Mouse (Mus musculus) midbrain, embryonic 15.5 days (tissue): ENCODE measurements at regions not wholly inside any gene's neighbourhood (a gene's known extent, or its start where the extent isn't known, plus 50 kb on each side); places are given as distances from the start of the nearest gene placed in this dataset.
A peak's percentile ranks its signal among the peaks of the same experiment; 100 is the strongest.

ENCODE experiments used
- ATAC-seq: fragments of 200-750 bp; cut with Nextera tagmentation; replicated peaks from 2 replicates; pipeline ENCODE4 v1.8.0; 2017; ENCODE audit warnings: moderate TSS enrichment
- H3K27ac ChIP-seq: fragments of 300-500 bp; sonication (generic); 2 replicates; pipeline ENCODE4 v1.5.1; 2015; ENCODE audit warnings: mild to moderate bottlenecking, inconsistent platforms
- H3K27me3 ChIP-seq: fragments of 300-500 bp; sonication (generic); replicated peaks from 2 replicates; pipeline ENCODE4 v1.6.1; 2015; ENCODE audit warnings: inconsistent platforms
- H3K36me3 ChIP-seq: fragments of 300-500 bp; sonication (generic); replicated peaks from 2 replicates; pipeline ENCODE4 v1.6.1; 2015; ENCODE audit warnings: inconsistent platforms
- H3K4me1 ChIP-seq: fragments of 300-500 bp; sonication (generic); 2 replicates; pipeline ENCODE4 v1.6.1; 2015; ENCODE audit warnings: inconsistent platforms
- H3K4me2 ChIP-seq: fragments of 300-500 bp; sonication (generic); 2 replicates; pipeline ENCODE4 v1.6.1; 2015; ENCODE audit warnings: inconsistent platforms, mild to moderate bottlenecking, moderate library complexity
- H3K4me3 ChIP-seq: fragments of 300-500 bp; sonication (generic); 2 replicates; pipeline ENCODE4 v1.5.1; 2015; ENCODE audit warnings: mild to moderate bottlenecking, inconsistent platforms
- H3K9ac ChIP-seq: fragments of 300-500 bp; sonication (generic); 2 replicates; pipeline ENCODE4 v1.6.1; 2015; ENCODE audit warnings: mild to moderate bottlenecking, inconsistent platforms
- H3K9me3 ChIP-seq: fragments of 300-500 bp; sonication (generic); 2 replicates; pipeline ENCODE4 v1.6.1; 2016; ENCODE audit warnings: inconsistent platforms
- WGBS: fragments of 180-500 bp; shearing (Covaris S2); methylation state at CpG from one replicate; pipeline ENCODE4 v1.1.7; 2015; ENCODE audit warnings: mixed read lengths; 5-methylcytosine and 5-hydroxymethylcytosine counted together

- no peak overlapping the region for H3K4me3 ChIP-seq
- ATAC-seq: no peak
- no peak overlapping the region for H3K9ac ChIP-seq
- H3K27me3 ChIP-seq: no peaks in the 10 kb centered on the region
- WGBS: 88% methylated on average over 1 of the region's 1 CpGs
- no peaks in the 10 kb centered on the region for H3K36me3 ChIP-seq
- no peaks in the 10 kb centered on the region for H3K9me3 ChIP-seq
- H3K27ac ChIP-seq: no peak overlapping the region
- no peaks in the 10 kb centered on the region for H3K4me1 ChIP-seq
- H3K4me2 ChIP-seq: no peak overlapping the region
Measured at GRCm38 (mm10) chr17:93665889-93666288, 467.1 kb downstream of the Adcyap1 start.

GRCm38 (mm10) chr17:93676366-93676962 is 477.6 kb downstream of the Adcyap1 start:
- H3K27ac ChIP-seq: no peak overlapping the region
- H3K36me3 ChIP-seq: no peaks in the 10 kb centered on the region
- no peaks in the 10 kb centered on the region for H3K4me1 ChIP-seq
- 50% methylated on average over 5 of the region's 5 CpGs for WGBS
- no peak overlapping the region for H3K9ac ChIP-seq
- no peak for ATAC-seq
- H3K4me3 ChIP-seq: no peak overlapping the region
- H3K4me2 ChIP-seq: no peak overlapping the region
- no peaks in the 10 kb centered on the region for H3K9me3 ChIP-seq
- no peaks in the 10 kb centered on the region for H3K27me3 ChIP-seq

GRCm38 (mm10) chr17:93700685-93701084 is 501.9 kb downstream of the Adcyap1 start:
- Histone ChIP-seq H3K36me3 (no peaks in the 10 kb centered on the region), H3K9ac (no peak overlapping the region), H3K27ac (no peak overlapping the region), H3K4me1 (no peaks in the 10 kb centered on the region), H3K4me3 (no peak overlapping the region), H3K4me2 (no peak overlapping the region), H3K27me3 (no peaks in the 10 kb centered on the region), H3K9me3 (no peaks in the 10 kb centered on the region)
- no peak for ATAC-seq

- no peak overlapping the region for H3K9ac ChIP-seq
- ATAC-seq: no peak
- 94% methylated on average over 2 of the region's 2 CpGs for WGBS
Measured at GRCm38 (mm10) chr17:93717623-93718022, 518.8 kb downstream of the Adcyap1 start.

GRCm38 (mm10) chr17:93741341-93741740 is 542.5 kb downstream of the Adcyap1 start:
- no peak overlapping the region for H3K4me3 ChIP-seq
- no peak overlapping the region for H3K27ac ChIP-seq
- no peaks in the 10 kb centered on the region for H3K9me3 ChIP-seq
- no peak overlapping the region for H3K4me2 ChIP-seq
- H3K4me1 ChIP-seq: no peaks in the 10 kb centered on the region
- ATAC-seq: no peak
- H3K27me3 ChIP-seq: no peaks in the 10 kb centered on the region
- no peaks in the 10 kb centered on the region for H3K36me3 ChIP-seq
- H3K9ac ChIP-seq: no peak overlapping the region

More at GRCm38 (mm10) chr17:93717623-93718022, 518.8 kb downstream of the Adcyap1 start:
- H3K36me3 ChIP-seq: no peaks in the 10 kb centered on the region
- no peak overlapping the region for H3K27ac ChIP-seq
- no peaks in the 10 kb centered on the region for H3K4me1 ChIP-seq
- H3K9me3 ChIP-seq: no peaks in the 10 kb centered on the region
- H3K4me2 ChIP-seq: no peak overlapping the region
- H3K4me3 ChIP-seq: no peak overlapping the region
- no peaks in the 10 kb centered on the region for H3K27me3 ChIP-seq

DNA sequence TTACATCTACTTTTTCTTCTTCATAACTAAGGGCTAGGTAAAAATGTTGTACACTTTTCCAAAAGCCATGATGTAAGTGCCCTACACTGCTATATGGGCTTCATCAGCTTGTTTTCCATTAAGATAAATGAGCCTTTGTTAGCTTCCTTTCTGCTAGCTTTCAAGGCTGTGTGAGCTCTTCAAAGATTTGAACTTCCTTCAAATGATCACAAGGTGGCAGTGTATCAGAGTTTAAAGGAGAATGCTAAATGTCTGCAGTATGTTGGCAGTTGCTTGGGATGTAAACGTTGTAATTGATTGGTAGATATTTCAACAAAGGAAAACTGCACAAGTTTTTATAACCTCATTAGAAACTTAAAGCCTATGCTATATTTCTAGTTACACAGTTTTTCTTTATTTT is 563.5 kb downstream of the Adcyap1 start:
- no peaks in the 10 kb centered on the region for H3K4me1 ChIP-seq
- H3K4me2 ChIP-seq: no peak overlapping the region
- 17% methylated on average over 1 of the region's 1 CpGs for WGBS
- H3K36me3 ChIP-seq: no peaks in the 10 kb centered on the region
- H3K27ac ChIP-seq: no peak overlapping the region
- H3K9ac ChIP-seq: no peak overlapping the region
- no peak overlapping the region for H3K4me3 ChIP-seq
- 0 out of 2 replicates have a peak, but pooled peaks have one; percentile 58 for ATAC-seq
- no peaks in the 10 kb centered on the region for H3K27me3 ChIP-seq
- H3K9me3 ChIP-seq: no peaks in the 10 kb centered on the region
